Mouse (Mus musculus) midbrain, postnatal 0 days (tissue): Measurements from ENCODE around the gene Gm26920. TPM values are rescaled to one million over a fixed set of nuclear protein-coding genes. Genes with fewer than 3 reads are reported as not detected.
"Not testable (repeated sequence)": the region's sequence is repeated elsewhere in the genome, so short reads cannot be mapped to it uniquely, and the experiment has no call there.

Experiments
- ATAC-seq: fragments of 200-750 bp; cut with Nextera tagmentation; 2 replicates; pipeline ENCODE4 v1.8.0; 2017; ENCODE audit warnings: moderate number of reproducible peaks, mild to moderate bottlenecking, moderate TSS enrichment, moderate library complexity; ENCODE audit not compliant: low FRiP score
- DNase-seq: peaks from one replicate; pipeline ENCODE4 v3.0.0-alpha.2; 2015; ENCODE audit warnings: low spot score
- H3K27ac ChIP-seq: fragments of 300-500 bp; sonication (generic); 2 replicates; pipeline ENCODE4 v1.5.1; 2014; ENCODE audit warnings: low read depth, mild to moderate bottlenecking, low read length, mixed read lengths
- H3K27me3 ChIP-seq: fragments of 300-500 bp; sonication (generic); 2 replicates; pipeline ENCODE4 v1.6.1; 2014; ENCODE audit warnings: low read length, control low read depth, mixed read lengths; ENCODE audit not compliant: insufficient read depth
- H3K36me3 ChIP-seq: fragments of 300-500 bp; sonication (generic); 2 replicates; pipeline ENCODE4 v1.6.1; 2014; ENCODE audit warnings: low read length, control low read depth, mixed read lengths; ENCODE audit not compliant: insufficient read depth
- H3K4me1 ChIP-seq: fragments of 300-500 bp; sonication (generic); 2 replicates; pipeline ENCODE4 v1.6.1; 2014; ENCODE audit warnings: mild to moderate bottlenecking, control low read depth, antibody characterized with exemption, low read length, mixed read lengths; ENCODE audit not compliant: insufficient read depth
- H3K4me2 ChIP-seq: fragments of 300-500 bp; sonication (generic); 2 replicates; pipeline ENCODE4 v1.6.1; 2014; ENCODE audit warnings: low read depth, mild to moderate bottlenecking, low read length, mixed read lengths; ENCODE audit not compliant: poor library complexity, severe bottlenecking
- H3K4me3 ChIP-seq: fragments of 300-500 bp; sonication (generic); 2 replicates; pipeline ENCODE4 v1.5.1; 2014; ENCODE audit warnings: low read depth, mild to moderate bottlenecking, low read length, moderate library complexity
- H3K9ac ChIP-seq: fragments of 300-500 bp; sonication (generic); replicated peaks from 2 replicates; pipeline ENCODE4 v1.6.1; 2014; ENCODE audit warnings: mild to moderate bottlenecking, low read length, moderate library complexity, mixed read lengths; ENCODE audit not compliant: poor library complexity, severe bottlenecking
- H3K9me3 ChIP-seq: fragments of 300-500 bp; sonication (generic); 2 replicates; pipeline ENCODE4 v1.6.1; 2016; ENCODE audit warnings: low read length, control low read depth
- CTCF ChIP-seq: IDR thresholded peaks from 2 replicates; pipeline ENCODE4 v1.5.1; 2016; ENCODE audit warnings: antibody characterized with exemption, mild to moderate bottlenecking
- WGBS: fragments of 180-500 bp; shearing (Covaris S2); extraction: QIAGEN DNeasy Blood & Tissue Kit; methylation state at CpG from one replicate; pipeline ENCODE4 v1.1.7; 2014; 5-methylcytosine and 5-hydroxymethylcytosine counted together
- polyA plus RNA-seq: library from polyadenylated mRNA; unstranded; fragments of >200 nt; fragmentation: Nextera tagmentation; extraction: Ambion mirVana; gene quantifications from 2 replicates; pipeline ENCODE4 v1.2.1, GENCODE M21; 2015
- total RNA-seq: library from RNA; depleted of rRNA; stranded (reverse); fragments of >200 nt; gene quantifications from 2 replicates; pipeline ENCODE4 v1.2.3, GENCODE M21; 2014

The Gm26920 gene
- total and polyA plus RNA-seq, 2 experiments from 2014 or later: 0.63 TPM; not detected in 1

DNA sequence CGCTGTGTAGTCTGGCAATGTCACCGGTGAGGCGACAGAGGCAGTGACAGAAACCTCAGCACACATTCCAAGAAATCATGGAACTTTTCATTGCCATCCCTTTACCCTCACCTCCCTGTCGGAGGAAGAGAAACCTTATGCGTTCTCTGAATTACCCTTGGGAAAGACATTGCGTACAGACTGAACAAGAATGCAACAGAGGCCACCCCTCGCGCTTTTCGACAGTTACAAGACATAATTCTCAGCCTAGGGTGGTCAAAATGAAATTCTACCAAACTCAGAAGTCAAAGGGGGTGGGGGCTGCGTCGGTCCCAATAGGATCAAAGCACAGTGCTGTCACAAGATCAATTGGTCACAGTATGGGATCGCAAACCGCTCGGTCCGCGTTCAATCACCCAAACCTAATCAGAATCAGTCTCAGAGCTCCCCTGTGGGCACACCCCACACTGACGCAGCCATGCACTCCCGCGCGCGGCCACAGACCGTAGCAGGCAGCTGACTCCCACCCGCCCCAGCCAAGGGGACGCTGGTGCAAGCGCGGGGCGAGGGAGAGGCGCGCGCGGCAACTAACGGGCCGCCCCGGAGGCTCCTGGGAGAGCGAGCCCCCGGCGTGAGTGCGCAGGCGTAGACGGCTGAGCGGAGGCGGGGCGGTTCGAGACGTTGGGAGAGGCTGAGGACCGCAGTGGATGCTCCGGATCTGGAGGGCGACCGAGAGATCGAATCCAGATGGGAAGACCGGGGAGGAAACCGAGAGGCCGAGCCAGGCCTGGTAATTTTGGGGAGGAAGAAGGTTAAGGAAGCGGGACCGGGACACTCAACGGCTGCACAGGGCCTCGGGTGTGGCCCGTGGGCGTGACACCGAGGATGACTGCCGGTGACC lies 31.3 kb upstream of the Gm26920 start, which contains the start of gene Zfp382:
Gene Zfp382 (plus strand): TSS at position 635 of the 880 bp plus-strand sequence.
- Histone ChIP-seq H3K27me3 (no peaks in the 10 kb centered on the region), H3K36me3 (peaks cover 9% of the 10 kb centered on the region; the same call in 1 of the 2 replicates), H3K4me1 (no peaks in the 10 kb centered on the region; the same call in 1 of the 2 replicates), H3K4me3 (peak within 1 kb of the TSS; percentile 76), H3K27ac (peak within 1 kb of the TSS; percentile 84), H3K4me2 (peak within 1 kb of the TSS; percentile 63), H3K9me3 (no peaks in the 10 kb centered on the region), H3K9ac (peak within 1 kb of the TSS; percentile 81)
- DNase-seq: peak; percentile 93
- peak; percentile 34 for TF ChIP-seq CTCF
- ATAC-seq: peak; percentile 92
- under 1% methylated on average over 61 of the region's 61 CpGs for WGBS

DNA sequence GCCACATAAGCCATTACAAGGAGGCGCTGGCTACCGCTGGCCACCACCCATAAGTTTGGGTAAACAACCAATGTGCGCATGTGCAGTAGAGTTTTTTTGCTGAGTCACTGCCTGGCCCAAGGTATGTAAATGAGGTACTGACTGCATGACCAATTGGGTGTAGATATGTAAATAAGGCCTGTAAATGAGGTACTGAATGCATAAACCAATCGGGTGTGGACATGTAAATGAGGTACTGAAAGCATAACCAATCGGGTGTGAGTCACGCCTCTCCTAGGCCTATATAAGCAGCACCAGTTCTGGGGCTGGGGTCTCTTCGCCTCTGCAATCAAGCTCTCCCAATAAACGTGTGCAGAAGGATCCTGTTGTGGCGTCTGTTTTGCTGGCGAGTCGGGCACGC lies 27.7 kb upstream of the Gm26920 start:
- WGBS: 95% methylated on average over 12 of the region's 12 CpGs
- not testable (repeated sequence) for H3K9me3 ChIP-seq, H3K36me3 ChIP-seq, H3K9ac ChIP-seq, H3K27me3 ChIP-seq, H3K4me1 ChIP-seq, ATAC-seq, H3K4me2 ChIP-seq, H3K4me3 ChIP-seq, H3K27ac ChIP-seq, DNase-seq

DNA sequence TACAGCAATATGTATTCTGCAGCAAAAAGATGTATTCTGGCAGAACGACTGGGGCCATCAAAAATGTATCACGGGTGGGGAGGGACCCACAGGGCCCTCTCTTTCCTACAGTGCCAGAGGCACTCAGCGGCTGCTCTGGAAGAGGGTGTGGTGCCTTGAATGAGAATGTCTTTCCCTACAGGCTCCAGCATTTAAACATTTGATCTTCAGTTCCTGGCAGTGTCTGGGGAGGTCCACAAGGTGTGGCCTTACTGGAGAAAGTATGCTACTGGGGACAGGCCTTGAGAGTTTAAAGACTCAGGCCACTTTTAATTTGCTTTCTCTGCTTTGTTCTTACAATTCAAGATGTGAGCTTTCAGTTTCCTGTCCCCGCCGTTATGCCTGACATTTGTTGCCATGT lies 25.9 kb upstream of the Gm26920 start:
- WGBS: 88% methylated on average over 5 of the region's 5 CpGs

DNA sequence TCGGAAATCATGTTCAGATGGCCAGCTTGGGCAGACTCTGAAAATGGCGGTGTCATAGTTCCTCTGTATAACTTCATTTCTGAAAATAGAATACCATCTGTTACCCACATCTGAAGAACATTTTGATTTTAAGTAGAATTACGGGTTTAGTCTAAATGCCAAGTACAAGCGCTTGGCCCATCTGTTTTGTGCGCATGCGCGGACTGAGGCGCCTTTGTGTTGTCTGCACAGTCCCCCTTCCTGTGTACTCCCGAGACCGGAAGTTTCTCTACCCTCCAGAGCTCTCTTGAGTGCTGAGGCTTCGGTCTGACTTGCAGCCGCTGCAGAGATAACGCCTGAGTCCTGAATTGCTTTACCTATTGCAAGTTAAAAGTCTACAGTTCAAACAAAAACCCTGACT lies 9.1 kb upstream of the Gm26920 start:
- H3K4me3 ChIP-seq: no peak overlapping the region
- TF ChIP-seq CTCF: no peak
- DNase-seq: no peak
- peaks cover 3% of the 10 kb centered on the region; the same call in 1 of the 2 replicates for H3K4me1 ChIP-seq
- H3K36me3 ChIP-seq: peaks cover 22% of the 10 kb centered on the region
- H3K9ac ChIP-seq: no peak overlapping the region
- no peak for ATAC-seq
- no peaks in the 10 kb centered on the region for H3K9me3 ChIP-seq
- H3K4me2 ChIP-seq: no peak overlapping the region
- 95% methylated on average over 13 of the region's 13 CpGs for WGBS
- H3K27ac ChIP-seq: no peak overlapping the region
- no peaks in the 10 kb centered on the region for H3K27me3 ChIP-seq

More for the DNA sequence above, 25.9 kb upstream of the Gm26920 start:
- Histone ChIP-seq H3K27me3 (no peaks in the 10 kb centered on the region), H3K9me3 (0 out of 2 replicates have a peak, but pooled peaks cover 4% of the 10 kb centered on the region), H3K9ac (no peak overlapping the region), H3K27ac (no peak overlapping the region), H3K4me1 (no peaks in the 10 kb centered on the region), H3K4me2 (no peak overlapping the region), H3K36me3 (no peaks in the 10 kb centered on the region), H3K4me3 (no peak overlapping the region)
- DNase-seq (no peak), ATAC-seq (no peak)
- TF ChIP-seq CTCF: no peak

DNA sequence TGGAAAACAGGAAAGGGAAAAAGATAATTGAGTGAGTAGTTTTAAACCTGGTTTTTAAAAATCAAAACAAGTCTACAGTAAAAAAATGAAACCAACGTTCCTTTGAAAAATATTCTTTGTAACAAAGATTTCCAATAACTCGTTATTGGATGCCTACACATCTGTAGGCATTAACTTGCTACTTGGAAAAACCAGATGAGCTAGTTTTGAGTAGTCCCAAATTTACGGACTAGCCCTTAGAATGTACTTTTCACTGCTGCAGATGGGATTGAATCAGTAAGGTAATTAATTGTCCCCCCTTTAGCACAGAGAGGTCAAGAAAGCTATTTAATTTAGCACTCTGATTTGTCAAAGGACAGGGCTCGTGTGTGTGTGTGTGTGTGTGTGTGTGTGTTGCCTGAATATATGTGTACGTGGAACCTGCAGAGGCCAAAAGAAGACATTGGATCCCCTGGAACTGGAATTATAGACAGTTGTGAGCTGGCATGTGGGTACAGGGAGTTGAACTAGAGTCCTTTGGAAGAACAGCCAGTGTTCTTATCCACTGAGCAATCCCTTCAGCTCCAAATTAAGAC lies 5.4 kb upstream of the Gm26920 start:
- WGBS: 2% methylated on average over 5 of the region's 5 CpGs
- Histone ChIP-seq H3K4me3 (peak overlapping the region; percentile 62), H3K9me3 (no peaks in the 10 kb centered on the region), H3K36me3 (peaks cover 5% of the 10 kb centered on the region; the same call in 1 of the 2 replicates), H3K27me3 (no peaks in the 10 kb centered on the region), H3K4me2 (peak overlapping the region; percentile 68), H3K4me1 (peaks cover 3% of the 10 kb centered on the region; the same call in 1 of the 2 replicates), H3K27ac (peak overlapping the region; percentile 94; the same call in 1 of the 2 replicates), H3K9ac (peak overlapping the region; percentile 90)
- no peak for TF ChIP-seq CTCF
- peak; percentile 10 for DNase-seq
- ATAC-seq: no peak
